Mouse (Mus musculus) MEL (cell line): Measurements from ENCODE around the gene Smurf1. TPM values are rescaled to one million over a fixed set of nuclear protein-coding genes. Genes with fewer than 3 reads are reported as not detected.

Source experiments
- DNase-seq: peaks from one replicate; pipeline ENCODE4 v3.0.0; 2011; ENCODE audit warnings: low read depth, low spot score
- H3K27ac ChIP-seq: 2 replicates; pipeline ENCODE4 v1.5.1; 2012; ENCODE audit warnings: low read depth, mild to moderate bottlenecking, control low read depth, low read length, moderate library complexity; ENCODE audit not compliant: control insufficient read depth
- H3K27me3 ChIP-seq, 2 experiments: fragments of 150-350 bp in 1 of 2; sonication (generic) in 1 of 2; 2 replicates each; pipeline ENCODE4 v1.6.1; 2012; ENCODE audit warnings: low read length in 2 of 2, mild to moderate bottlenecking in 2 of 2, improper control_type of control experiment in 1 of 2, moderate library complexity in 1 of 2; ENCODE audit not compliant: insufficient read depth in 2 of 2, control insufficient read depth in 1 of 2
- H3K36me3 ChIP-seq, 2 experiments: 2 replicates each; pipeline ENCODE4 v1.6.1; 2012 to 2014; ENCODE audit warnings: low read length in 2 of 2, improper control_type of control experiment in 1 of 2, inconsistent platforms in 1 of 2, mild to moderate bottlenecking in 1 of 2; ENCODE audit not compliant: insufficient read depth in 2 of 2, control insufficient read depth in 1 of 2
- H3K4me1 ChIP-seq, 2 experiments: fragments of 150-350 bp in 1 of 2; sonication (generic) in 1 of 2; 2 replicates each; pipeline ENCODE4 v1.6.1; 2012; ENCODE audit warnings: low read length in 2 of 2, improper control_type of control experiment in 1 of 2, mild to moderate bottlenecking in 1 of 2; ENCODE audit not compliant: insufficient read depth in 2 of 2, control insufficient read depth in 1 of 2
- H3K4me3 ChIP-seq, 2 experiments: fragments of 150-350 bp in 1 of 2; sonication (generic) in 1 of 2; 2 replicates each; pipeline ENCODE4 v1.5.1; 2012; ENCODE audit warnings: low read depth in 2 of 2, low read length in 2 of 2, mild to moderate bottlenecking in 2 of 2, moderate library complexity in 2 of 2, control low read depth in 1 of 2, improper control_type of control experiment in 1 of 2; ENCODE audit not compliant: control insufficient read depth in 1 of 2, insufficient read depth in 1 of 2
- H3K79me2 ChIP-seq: 2 replicates; pipeline ENCODE4 v1.6.1; 2012; ENCODE audit warnings: mild to moderate bottlenecking, low read length, moderate library complexity; ENCODE audit not compliant: control insufficient read depth, poor library complexity, insufficient read depth
- H3K9ac ChIP-seq: 2 replicates; pipeline ENCODE4 v1.6.1; 2012; ENCODE audit warnings: low read depth, mild to moderate bottlenecking, control low read depth, low read length, moderate library complexity; ENCODE audit not compliant: control insufficient read depth, poor library complexity, severe bottlenecking
- H3K9me3 ChIP-seq: fragments of 150-350 bp; sonication (generic); replicated peaks from 2 replicates; pipeline ENCODE4 v1.6.1; 2012; ENCODE audit warnings: mild to moderate bottlenecking, low read length, improper control_type of control experiment, moderate library complexity; ENCODE audit not compliant: insufficient read depth
- BHLHE40 ChIP-seq: IDR thresholded peaks from 2 replicates; pipeline ENCODE4 v1.6.1; 2012; ENCODE audit warnings: low read depth, mild to moderate bottlenecking, inconsistent platforms, low read length, improper control_type of control experiment, borderline replicate concordance
- CTCF ChIP-seq, 3 experiments: IDR thresholded peaks in 2 of 3; conservative IDR thresholded peaks in 1 of 3; 2 replicates each; pipeline ENCODE4 v1.5.1; 2011 to 2012; ENCODE audit warnings: low read length in 3 of 3, low read depth in 2 of 3, mild to moderate bottlenecking in 2 of 3, improper control_type of control experiment in 1 of 3, inconsistent platforms in 1 of 3, mixed read lengths in 1 of 3, moderate library complexity in 1 of 3; ENCODE audit not compliant: control insufficient read depth in 1 of 3, insufficient read depth in 1 of 3, poor library complexity in 1 of 3, severe bottlenecking in 1 of 3
- E2F4 ChIP-seq: IDR thresholded peaks from 2 replicates; pipeline ENCODE4 v1.6.1; 2011; ENCODE audit warnings: low read depth, low read length, improper control_type of control experiment, borderline replicate concordance
- EP300 ChIP-seq, 2 experiments: IDR thresholded peaks; 2 replicates each; pipeline ENCODE4 v1.6.1; 2011; ENCODE audit warnings: improper control_type of control experiment in 2 of 2, low read length in 2 of 2, low read depth in 1 of 2, mild to moderate bottlenecking in 1 of 2
- MAZ ChIP-seq: IDR thresholded peaks from 2 replicates; pipeline ENCODE4 v1.6.1; 2012; ENCODE audit warnings: low read depth, mild to moderate bottlenecking, inconsistent platforms, low read length, improper control_type of control experiment
- MEF2A ChIP-seq: IDR thresholded peaks from 2 replicates; pipeline ENCODE4 v1.6.1; 2014; ENCODE audit warnings: low read depth, mild to moderate bottlenecking, inconsistent platforms, low read length, improper control_type of control experiment; ENCODE audit not compliant: poor library complexity, insufficient replicate concordance, severe bottlenecking; ENCODE audit errors: extremely low read depth
- MXI1 ChIP-seq: IDR thresholded peaks from 2 replicates; pipeline ENCODE4 v1.6.1; 2011; ENCODE audit warnings: mild to moderate bottlenecking, low read depth, low read length, improper control_type of control experiment
- MYB ChIP-seq: IDR thresholded peaks from 2 replicates; pipeline ENCODE4 v1.6.1; 2011; ENCODE audit warnings: mild to moderate bottlenecking, low read depth, low read length, improper control_type of control experiment
- RAD21 ChIP-seq: IDR thresholded peaks from 2 replicates; pipeline ENCODE4 v1.6.1; 2011; ENCODE audit warnings: mild to moderate bottlenecking, low read depth, low read length, improper control_type of control experiment
- RCOR1 ChIP-seq: IDR thresholded peaks from 2 replicates; pipeline ENCODE4 v1.6.1; 2012; ENCODE audit warnings: low read depth, mild to moderate bottlenecking, inconsistent platforms, low read length, improper control_type of control experiment
- SMC3 ChIP-seq: IDR thresholded peaks from 2 replicates; pipeline ENCODE4 v1.6.1; 2011; ENCODE audit warnings: low read depth, low read length, improper control_type of control experiment
- TAL1 ChIP-seq: IDR thresholded peaks from 2 replicates; pipeline ENCODE4 v1.6.1; 2012; ENCODE audit warnings: mild to moderate bottlenecking, inconsistent platforms, low read length, moderate library complexity, mixed read lengths
- TBP ChIP-seq: IDR thresholded peaks from 2 replicates; pipeline ENCODE4 v1.8.0; 2011; ENCODE audit warnings: low read depth, low read length, improper control_type of control experiment
- TCF12 ChIP-seq: IDR thresholded peaks from 2 replicates; pipeline ENCODE4 v1.6.1; 2014; ENCODE audit warnings: low read depth, mild to moderate bottlenecking, inconsistent platforms, low read length, improper control_type of control experiment, moderate library complexity
- ZC3H11A ChIP-seq: IDR thresholded peaks from 2 replicates; pipeline ENCODE4 v1.6.1; 2012; ENCODE audit warnings: low read depth, mild to moderate bottlenecking, inconsistent platforms, low read length, improper control_type of control experiment
- ZKSCAN1 ChIP-seq: IDR thresholded peaks from 2 replicates; pipeline ENCODE4 v1.6.1; 2012; ENCODE audit warnings: low read depth, mild to moderate bottlenecking, inconsistent platforms, low read length, improper control_type of control experiment, moderate library complexity
- polyA plus RNA-seq, 2 experiments: library from polyadenylated mRNA; stranded (reverse) in 1 of 2; unstranded in 1 of 2; fragments of >175 nt in 1 of 2; fragments of >200 nt in 1 of 2; gene quantifications; 2 replicates each; pipeline versions ENCODE4 v1.2.1 to v1.2.4; 2012; ENCODE audit warnings: low replicate concordance in 2 of 2, low read depth in 1 of 2; ENCODE audit not compliant: insufficient read length in 2 of 2, insufficient read depth in 1 of 2, missing spikeins in 1 of 2
- total RNA-seq: library from RNA; depleted of rRNA; stranded (reverse); fragments of 300-350 nt; gene quantifications from 2 replicates; pipeline ENCODE4 v1.2.3, GENCODE M21; 2012

Smurf1 gene
- total and polyA plus RNA-seq, 3 experiments, result 4.0 to 10.6 TPM; not detected in 1

DNA sequence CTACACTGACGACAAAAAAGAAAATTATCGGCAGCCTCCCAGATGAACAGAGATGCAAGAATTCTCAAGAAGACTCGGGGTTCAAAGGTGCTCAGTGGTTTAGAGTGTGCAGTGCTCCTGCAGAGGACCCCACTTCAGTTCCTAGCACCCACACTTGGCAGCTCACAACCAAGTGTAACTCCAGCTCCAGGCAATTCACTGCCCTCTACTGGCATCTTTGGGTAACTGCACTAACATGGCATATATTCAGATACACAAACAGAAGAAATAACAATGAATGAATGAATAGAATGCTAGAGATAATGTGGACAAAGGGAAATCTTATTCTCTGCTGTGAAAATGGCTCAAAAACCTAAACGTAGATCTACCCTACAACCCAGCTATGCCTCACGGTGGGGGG, 19.2 kb upstream of the Smurf1 start:
- TF ChIP-seq TBP (no peak), CTCF (IDR thresholded peaks at IDR 0.05 in 2 of 3, conservative IDR thresholded peaks at IDR 0.05 in 1 of 3; ENCODE audit: control insufficient read depth in 1 of 3, insufficient read depth in 1 of 3, low read depth in 2 of 3, low read length in 3 of 3, poor library complexity in 1 of 3, severe bottlenecking in 1 of 3) (peak; percentile 35 to 54 (median 53); a peak in 5 of 6 replicates), TAL1 (no peak), EP300 (IDR thresholded peaks at IDR 0.05; ENCODE audit: low read depth in 1 of 2, low read length in 2 of 2) (no peak), MAZ (no peak), RAD21 (peak; percentile 6)
- no peaks in the 10 kb centered on the region for H3K27me3 ChIP-seq
- peaks cover 2 to 3% of the 10 kb centered on the region in 2 experiments; a peak in 3 of 4 replicates for H3K4me1 ChIP-seq

GRCm38 (mm10) chr5:144983227-144983626, 17.6 kb upstream of the Smurf1 start:
- no peaks in the 10 kb centered on the region for H3K79me2 ChIP-seq
- H3K36me3 ChIP-seq, result peaks cover 0 to 2% of the 10 kb centered on the region in 2 experiments; a peak in 1 of 4 replicates
- no peaks in the 10 kb centered on the region for H3K9me3 ChIP-seq
- H3K4me1 ChIP-seq, result peaks cover 0 to 2% of the 10 kb centered on the region in 2 experiments; a peak in 1 of 4 replicates
- no peak overlapping the region for H3K27ac ChIP-seq
- no peaks in the 10 kb centered on the region; a peak in 1 of 4 replicates for H3K27me3 ChIP-seq
- no peak overlapping the region for H3K9ac ChIP-seq
- H3K4me3 ChIP-seq, result no peak overlapping the region
- peak; percentile 34 for DNase-seq
- peak; percentile 30 to 65 (median 41) for TF ChIP-seq CTCF (IDR thresholded peaks at IDR 0.05 in 2 of 3, conservative IDR thresholded peaks at IDR 0.05 in 1 of 3; ENCODE audit: control insufficient read depth in 1 of 3, insufficient read depth in 1 of 3, low read depth in 2 of 3, low read length in 3 of 3, poor library complexity in 1 of 3, severe bottlenecking in 1 of 3)
- TF ChIP-seq RCOR1, result no peak
- TF ChIP-seq MEF2A, result no peak
- TF ChIP-seq SMC3, result peak; percentile 24; the same call in 1 of the 2 replicates
- TF ChIP-seq EP300 (IDR thresholded peaks at IDR 0.05; ENCODE audit: low read depth in 1 of 2, low read length in 2 of 2), result no peak
- peak; percentile 10 for TF ChIP-seq RAD21

More for the DNA sequence above, 19.2 kb upstream of the Smurf1 start:
- DNase-seq, result no peak
- Histone ChIP-seq H3K9ac (no peak overlapping the region), H3K27ac (no peak overlapping the region), H3K4me3 (no peak overlapping the region), H3K9me3 (no peaks in the 10 kb centered on the region), H3K79me2 (no peaks in the 10 kb centered on the region), H3K36me3 (peaks cover 0 to 2% of the 10 kb centered on the region in 2 experiments; a peak in 1 of 4 replicates)

DNA sequence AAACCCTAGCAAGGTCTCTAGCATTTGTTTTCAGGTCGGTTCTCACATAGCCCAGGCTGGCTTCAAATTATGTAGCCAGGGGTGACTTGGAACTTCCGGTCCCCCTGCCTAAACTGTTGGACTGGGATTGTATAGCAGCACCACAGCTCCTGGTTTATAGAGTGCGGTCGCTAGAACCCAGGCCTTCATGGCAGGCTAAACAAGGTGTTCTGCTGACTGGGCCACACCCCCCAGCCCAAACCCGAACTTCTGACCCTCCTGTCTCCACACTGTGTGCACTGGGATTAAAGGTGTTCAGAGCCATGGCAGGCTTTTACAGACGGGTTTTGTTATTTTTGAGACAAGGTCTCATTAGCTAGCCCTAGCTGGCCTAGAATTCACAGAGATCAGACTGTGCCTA, 13.5 kb upstream of the Smurf1 start:
- Histone ChIP-seq H3K9me3 (no peaks in the 10 kb centered on the region), H3K4me3 (no peak overlapping the region), H3K27ac (no peak overlapping the region), H3K79me2 (no peaks in the 10 kb centered on the region), H3K36me3 (no peaks in the 10 kb centered on the region), H3K27me3 (no peaks in the 10 kb centered on the region; a peak in 1 of 4 replicates), H3K4me1 (no peaks in the 10 kb centered on the region), H3K9ac (no peak overlapping the region)
- no peak for DNase-seq
- TF ChIP-seq EP300 (IDR thresholded peaks at IDR 0.05; ENCODE audit: low read depth in 1 of 2, low read length in 2 of 2) (no peak), ZC3H11A (no peak), TCF12 (no peak), MYB (no peak), ZKSCAN1 (no peak), BHLHE40 (no peak), MXI1 (no peak), E2F4 (no peak)
